Mouse (Mus musculus): Measurements from ENCODE around the gene Speer4a.
A peak's percentile ranks its signal among the peaks of the same experiment; 100 is the strongest.
"Not testable (repeated sequence)": the region's sequence is repeated elsewhere in the genome, so short reads cannot be mapped to it uniquely, and the experiment has no call there.

The Speer4a gene

DNA sequence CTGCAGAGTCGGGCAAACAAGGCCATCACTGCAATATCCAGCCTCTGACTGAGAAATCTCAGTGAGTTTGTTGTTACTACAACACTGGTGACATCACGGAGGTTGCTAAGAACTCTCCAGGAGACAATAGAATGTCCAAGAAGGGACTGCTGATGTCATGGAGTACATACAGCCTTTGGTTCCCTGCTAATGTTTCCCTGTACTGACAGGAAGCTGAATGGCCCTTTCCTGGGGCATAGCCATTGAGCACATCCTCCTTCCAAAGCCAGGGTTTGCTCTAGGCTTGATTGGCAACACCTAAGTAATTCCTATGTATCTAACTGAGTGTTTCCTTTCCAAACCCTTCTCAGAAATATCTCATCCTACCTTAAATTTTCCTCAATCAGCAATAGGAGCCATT, at the start of gene Speer4a:
Gene Speer4a, minus strand, starts transcription at position 101 of the 400 bp plus-strand sequence.
- DNase-seq (ENCODE audit: low spot score in 2 of 2) = not testable (repeated sequence)

DNA sequence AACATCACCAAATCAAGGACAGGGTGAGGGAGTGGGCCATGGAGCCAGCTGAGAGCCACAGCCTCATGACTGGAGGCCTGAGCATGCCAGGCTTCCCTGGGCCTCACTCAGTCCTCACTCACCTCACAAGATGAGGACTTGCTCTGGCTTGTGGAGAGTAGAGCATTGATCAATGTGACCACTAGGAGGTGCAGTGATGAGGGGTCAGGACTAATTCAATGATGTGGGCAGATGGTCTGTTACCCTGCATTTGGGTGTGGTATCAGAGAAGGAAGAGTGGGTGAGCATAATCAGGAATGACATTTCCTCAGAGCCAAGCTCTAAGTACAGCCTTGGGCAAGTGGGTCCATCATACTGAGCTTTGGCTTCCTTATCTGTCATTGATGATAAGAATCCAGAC, 39.7 kb upstream of the Speer4a start:
- not testable (repeated sequence) for DNase-seq (ENCODE audit: low spot score in 2 of 2)

DNA sequence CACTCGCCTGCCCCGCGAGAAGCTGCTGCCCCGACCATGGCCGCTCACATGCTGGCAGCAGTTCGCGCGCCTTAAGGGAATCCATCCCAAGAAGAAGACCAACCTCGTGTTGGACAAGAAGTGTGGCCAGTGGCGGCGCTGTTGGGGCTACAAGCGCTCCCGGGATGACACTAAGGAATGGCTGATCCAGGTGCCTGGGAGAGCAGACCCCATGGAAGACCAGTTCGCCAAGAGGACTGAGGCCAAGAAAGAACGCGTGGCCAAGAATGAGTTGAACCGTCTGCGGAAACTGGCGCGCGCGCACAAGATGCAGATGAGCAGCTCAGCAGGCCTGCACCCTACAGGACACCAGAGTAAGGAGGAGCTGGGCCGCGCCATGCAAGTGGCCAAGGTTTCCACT, 31.4 kb upstream of the Speer4a start:
- no peak for DNase-seq (ENCODE audit: low spot score in 2 of 2)

DNA sequence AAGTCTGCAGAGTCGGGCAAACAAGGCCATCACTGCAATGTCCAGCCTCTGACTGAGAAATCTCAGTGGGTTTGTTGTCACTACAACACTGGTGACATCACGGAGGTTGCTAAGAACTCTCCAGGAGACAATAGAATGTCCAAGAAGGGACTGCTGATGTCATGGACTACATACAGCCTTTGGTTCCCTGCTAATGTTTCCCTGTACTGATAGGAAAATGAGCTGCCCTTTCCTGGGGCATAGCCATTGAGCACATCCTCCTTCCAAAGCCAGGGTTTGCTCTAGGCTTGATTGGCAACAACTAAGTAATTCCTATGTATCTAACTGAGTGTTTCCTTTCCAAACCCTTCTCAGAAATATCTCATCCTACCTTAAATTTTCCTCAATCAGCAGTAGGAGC, 19.1 kb upstream of the Speer4a start, which contains the start of gene Gm7347:
Gene Gm7347, minus strand, starts transcription at position 101 of the 400 bp plus-strand sequence.
- not testable (repeated sequence) for DNase-seq (ENCODE audit: low spot score in 2 of 2)

DNA sequence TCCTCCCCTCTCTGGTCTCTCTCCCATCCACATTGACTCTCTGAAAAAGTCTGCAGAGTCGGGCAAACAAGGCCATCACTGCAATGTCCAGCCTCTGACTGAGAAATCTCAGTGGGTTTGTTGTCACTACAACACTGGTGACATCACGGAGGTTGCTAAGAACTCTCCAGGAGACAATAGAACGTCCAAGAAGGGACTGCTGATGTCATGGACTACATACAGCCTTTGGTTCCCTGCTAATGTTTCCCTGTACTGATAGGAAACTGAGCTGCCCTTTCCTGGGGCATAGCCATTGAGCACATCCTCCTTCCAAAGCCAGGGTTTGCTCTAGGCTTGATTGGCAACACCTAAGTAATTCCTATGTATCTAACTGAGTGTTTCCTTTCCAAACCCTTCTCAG, 16.5 kb downstream of the Speer4a start, which contains the start of gene Gm5862:
Gene Gm5862, minus strand, starts transcription at position 101 of the 400 bp plus-strand sequence.
- not testable (repeated sequence) for DNase-seq (ENCODE audit: low spot score in 2 of 2)

DNA sequence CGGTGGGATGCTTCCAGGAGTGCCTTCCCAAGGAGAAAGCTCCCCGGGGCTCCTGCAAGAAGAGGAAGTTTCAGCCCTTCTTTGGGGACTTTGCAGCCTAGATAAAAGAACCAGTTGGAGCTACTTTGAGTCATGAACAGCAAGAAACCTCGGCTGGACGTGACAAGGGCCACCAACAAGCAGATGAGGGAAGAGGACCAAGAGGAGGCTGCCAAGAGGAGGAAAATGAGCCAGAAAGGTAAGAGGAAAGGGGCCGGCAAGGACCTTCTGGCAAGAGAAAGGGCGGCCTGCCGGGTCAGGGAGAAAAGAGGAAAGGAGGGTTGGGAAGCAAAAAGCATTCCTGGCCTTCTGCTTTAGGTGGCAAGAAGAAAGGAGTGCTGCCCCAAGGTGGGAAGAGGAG, 31.7 kb downstream of the Speer4a start:
- DNase-seq (ENCODE audit: low spot score in 2 of 2) = not testable (repeated sequence)

DNA sequence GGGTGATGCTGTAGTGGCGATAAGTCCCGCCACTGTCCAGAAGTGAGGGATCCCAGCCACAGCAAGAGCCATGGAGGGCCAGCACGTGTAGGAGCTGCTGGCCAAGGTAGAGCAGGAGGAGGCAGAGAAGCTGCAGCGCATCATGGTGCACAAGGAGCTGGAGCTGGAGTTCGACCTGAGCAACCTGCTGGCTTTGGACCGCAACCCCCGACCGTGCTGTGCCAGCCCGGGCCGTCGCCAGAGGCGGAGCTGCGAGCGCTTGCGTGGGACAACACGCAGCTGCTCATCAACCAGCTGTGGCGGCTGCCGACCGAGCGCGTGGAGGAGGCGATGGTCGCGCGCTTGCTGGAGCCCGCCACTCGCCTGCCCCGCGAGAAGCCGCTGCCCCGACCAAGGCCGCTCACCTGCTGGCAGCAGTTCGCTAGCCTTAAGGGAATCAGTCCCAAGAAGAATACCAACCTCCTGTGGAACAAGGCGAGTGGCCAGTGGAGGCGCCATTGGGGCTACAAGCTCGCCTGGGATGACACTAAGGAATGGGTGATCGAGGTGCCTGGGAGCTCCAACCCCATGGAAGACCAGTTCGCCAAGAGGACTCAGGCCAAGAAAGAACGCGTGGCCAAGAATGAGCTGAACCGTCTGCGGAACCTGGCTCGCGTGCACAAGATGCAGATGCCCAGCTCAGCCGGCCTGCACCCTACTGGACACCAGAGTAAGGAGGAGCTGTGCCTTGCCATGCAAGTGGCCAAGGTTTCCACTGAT, 32.2 kb downstream of the Speer4a start:
- peak; percentile 5 to 6 for DNase-seq (ENCODE audit: low spot score in 2 of 2)

DNA sequence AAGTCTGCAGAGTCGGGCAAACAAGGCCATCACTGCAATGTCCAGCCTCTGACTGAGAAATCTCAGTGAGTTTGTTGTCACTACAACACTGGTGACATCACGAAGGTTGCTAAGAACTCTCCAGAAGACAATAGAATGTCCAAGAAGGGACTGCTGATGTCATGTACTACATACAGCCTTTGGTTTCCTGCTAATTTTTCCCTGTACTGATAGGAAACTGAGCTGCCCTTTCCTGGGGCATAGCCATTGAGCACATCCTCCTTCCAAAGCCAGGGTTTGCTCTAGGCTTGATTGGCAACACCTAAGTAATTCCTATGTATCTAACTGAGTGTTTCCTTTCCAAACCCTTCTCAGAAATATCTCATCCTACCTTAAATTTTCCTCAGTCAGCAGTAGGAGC, 34.7 kb downstream of the Speer4a start, which contains the start of gene Gm1979:
Gene Gm1979, minus strand, starts transcription at position 101 of the 400 bp plus-strand sequence.
- not testable (repeated sequence) for DNase-seq (ENCODE audit: low spot score in 2 of 2)

DNA sequence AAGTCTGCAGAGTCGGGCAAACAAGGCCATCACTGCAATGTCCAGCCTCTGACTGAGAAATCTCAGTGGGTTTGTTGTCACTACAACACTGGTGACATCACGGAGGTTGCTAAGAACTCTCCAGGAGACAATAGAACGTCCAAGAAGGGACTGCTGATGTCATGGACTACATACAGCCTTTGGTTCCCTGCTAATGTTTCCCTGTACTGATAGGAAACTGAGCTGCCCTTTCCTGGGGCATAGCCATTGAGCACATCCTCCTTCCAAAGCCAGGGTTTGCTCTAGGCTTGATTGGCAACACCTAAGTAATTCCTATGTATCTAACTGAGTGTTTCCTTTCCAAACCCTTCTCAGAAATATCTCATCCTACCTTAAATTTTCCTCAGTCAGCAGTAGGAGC, 50.8 kb downstream of the Speer4a start, which contains the start of gene Gm21698:
Gene Gm21698, minus strand, starts transcription at position 101 of the 400 bp plus-strand sequence.
- DNase-seq (ENCODE audit: low spot score in 2 of 2) = not testable (repeated sequence)
